Mouse (Mus musculus): ENCODE measurements around the gene Sik3.

The Sik3 gene

DNA sequence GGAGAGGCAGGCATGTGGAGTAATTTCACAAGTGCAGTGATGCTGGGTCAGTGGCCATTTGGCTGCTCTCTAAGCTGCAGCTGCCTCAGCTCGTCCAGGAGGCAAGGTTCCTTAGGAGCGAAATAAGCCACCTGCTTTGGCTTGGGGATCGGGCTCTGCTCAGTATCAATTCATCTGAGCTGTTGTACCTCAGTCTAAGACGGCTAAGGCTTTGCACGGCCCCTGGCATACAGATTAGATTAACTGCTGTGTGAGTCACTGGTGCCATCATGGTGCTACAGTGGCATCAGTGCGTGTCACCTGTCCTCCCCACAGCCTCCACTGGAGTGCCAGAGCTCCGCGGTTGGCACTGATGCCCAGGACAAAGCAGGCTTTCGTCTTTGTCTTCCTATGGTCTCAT is 166.0 kb downstream of the Sik3 start:
- Histone ChIP-seq H3K36me3 (ENCODE audit: control insufficient read depth, insufficient read depth, low read length, poor library complexity, severe bottlenecking) (peaks cover 1% of the 10 kb centered on the region; the same call in 1 of the 2 replicates), H3K27me3 (ENCODE audit: control insufficient read depth, insufficient read depth, low read length, poor library complexity, severe bottlenecking) (no peaks in the 10 kb centered on the region)
- no peak for DNase-seq (ENCODE audit: low read depth, low spot score)

GRCm38 (mm10) chr9:46181297-46181696 is 168.7 kb downstream of the Sik3 start:
- no peak for DNase-seq (ENCODE audit: low read depth, low spot score)
- Histone ChIP-seq H3K36me3 (ENCODE audit: control insufficient read depth, insufficient read depth, low read length, poor library complexity, severe bottlenecking) (peaks cover 1% of the 10 kb centered on the region; the same call in 1 of the 2 replicates), H3K27me3 (ENCODE audit: control insufficient read depth, insufficient read depth, low read length, poor library complexity, severe bottlenecking) (no peaks in the 10 kb centered on the region)

DNA sequence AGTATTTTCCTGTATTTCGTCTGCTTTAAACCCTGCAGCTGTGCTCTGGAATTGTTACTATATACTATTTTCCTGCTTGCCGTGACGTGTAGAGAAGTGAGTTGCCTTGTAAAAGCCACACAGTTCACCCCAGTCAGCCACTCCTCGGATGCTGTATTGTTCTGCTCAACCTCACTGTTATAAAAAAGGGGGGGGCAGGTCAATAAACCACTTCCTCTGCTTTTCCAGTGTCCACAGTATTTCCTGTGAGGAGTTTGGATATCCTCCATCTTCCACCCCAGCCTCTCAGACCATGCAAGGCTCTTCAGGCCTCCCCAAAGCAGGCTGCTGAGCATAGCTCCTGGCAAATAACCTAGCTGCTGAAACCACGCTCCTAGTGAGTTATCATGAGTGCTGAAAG is 171.9 kb downstream of the Sik3 start:
- Histone ChIP-seq H3K36me3 (ENCODE audit: control insufficient read depth, insufficient read depth, low read length, poor library complexity, severe bottlenecking) (peaks cover 1% of the 10 kb centered on the region; the same call in 1 of the 2 replicates), H3K27me3 (ENCODE audit: control insufficient read depth, insufficient read depth, low read length, poor library complexity, severe bottlenecking) (no peaks in the 10 kb centered on the region)
- no peak for DNase-seq (ENCODE audit: low read depth, low spot score)

- no peaks in the 10 kb centered on the region for H3K27me3 ChIP-seq (ENCODE audit: control insufficient read depth, insufficient read depth, low read length, poor library complexity, severe bottlenecking)
- peaks cover 1% of the 10 kb centered on the region; the same call in 1 of the 2 replicates for H3K36me3 ChIP-seq (ENCODE audit: control insufficient read depth, insufficient read depth, low read length, poor library complexity, severe bottlenecking)
- peak; percentile 67 for DNase-seq (ENCODE audit: low read depth, low spot score)
Measured at GRCm38 (mm10) chr9:46185191-46185590, 172.6 kb downstream of the Sik3 start.

DNA sequence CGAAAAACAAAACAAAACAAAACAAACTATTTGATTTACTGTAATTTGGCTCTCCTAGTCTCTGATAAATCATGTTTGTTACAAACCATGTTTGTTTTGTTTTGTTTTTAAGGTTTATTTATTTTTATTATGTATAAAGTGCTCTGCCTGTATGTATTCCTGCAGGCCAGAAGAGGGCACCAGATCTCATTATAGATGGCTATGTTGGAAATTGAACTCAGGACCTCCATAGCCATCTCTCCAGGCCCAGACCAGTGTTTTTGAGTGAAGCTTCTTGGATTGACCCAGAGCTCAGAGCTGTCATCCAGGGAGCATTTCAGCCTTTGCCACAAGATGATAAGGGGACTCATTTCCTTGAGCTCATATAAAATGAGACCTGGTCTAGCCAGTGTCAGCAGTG is 173.8 kb downstream of the Sik3 start:
- Histone ChIP-seq H3K36me3 (ENCODE audit: control insufficient read depth, insufficient read depth, low read length, poor library complexity, severe bottlenecking) (peaks cover 1% of the 10 kb centered on the region; the same call in 1 of the 2 replicates), H3K27me3 (ENCODE audit: control insufficient read depth, insufficient read depth, low read length, poor library complexity, severe bottlenecking) (no peaks in the 10 kb centered on the region)
- peak; percentile 29 for DNase-seq (ENCODE audit: low read depth, low spot score)

DNA sequence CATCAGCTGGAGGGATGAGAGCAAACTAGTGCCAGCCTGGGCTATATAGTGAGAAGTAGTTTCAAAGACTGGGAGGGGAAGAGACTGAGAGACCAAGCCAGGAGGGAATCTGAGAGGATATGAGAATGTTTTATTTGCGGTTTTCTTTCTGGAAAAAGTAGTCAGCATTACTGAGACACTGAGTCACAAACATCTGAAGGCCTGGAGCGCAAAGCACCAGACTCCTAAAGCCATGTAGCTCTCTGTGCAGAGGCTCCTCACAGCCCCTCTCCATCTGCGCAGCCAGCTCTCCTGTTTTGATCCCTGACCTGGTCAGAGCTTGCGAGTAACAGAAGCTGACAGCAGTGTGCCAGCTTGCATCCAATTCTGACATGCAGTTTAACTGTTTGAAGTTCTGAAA is 175.8 kb downstream of the Sik3 start:
- Histone ChIP-seq H3K27me3 (ENCODE audit: control insufficient read depth, insufficient read depth, low read length, poor library complexity, severe bottlenecking) (no peaks in the 10 kb centered on the region), H3K36me3 (ENCODE audit: control insufficient read depth, insufficient read depth, low read length, poor library complexity, severe bottlenecking) (no peaks in the 10 kb centered on the region)
- no peak for DNase-seq (ENCODE audit: low read depth, low spot score)

- no peak for DNase-seq (ENCODE audit: low read depth, low spot score)
- no peaks in the 10 kb centered on the region for H3K36me3 ChIP-seq (ENCODE audit: control insufficient read depth, insufficient read depth, low read length, poor library complexity, severe bottlenecking)
- no peaks in the 10 kb centered on the region for H3K27me3 ChIP-seq (ENCODE audit: control insufficient read depth, insufficient read depth, low read length, poor library complexity, severe bottlenecking)
Measured at GRCm38 (mm10) chr9:46188956-46189355, 176.3 kb downstream of the Sik3 start.

- no peak for DNase-seq (ENCODE audit: low read depth, low spot score)
- H3K36me3 ChIP-seq (ENCODE audit: control insufficient read depth, insufficient read depth, low read length, poor library complexity, severe bottlenecking) = no peaks in the 10 kb centered on the region
- H3K27me3 ChIP-seq (ENCODE audit: control insufficient read depth, insufficient read depth, low read length, poor library complexity, severe bottlenecking) = no peaks in the 10 kb centered on the region
Measured at GRCm38 (mm10) chr9:46189381-46189780, 176.8 kb downstream of the Sik3 start.

DNA sequence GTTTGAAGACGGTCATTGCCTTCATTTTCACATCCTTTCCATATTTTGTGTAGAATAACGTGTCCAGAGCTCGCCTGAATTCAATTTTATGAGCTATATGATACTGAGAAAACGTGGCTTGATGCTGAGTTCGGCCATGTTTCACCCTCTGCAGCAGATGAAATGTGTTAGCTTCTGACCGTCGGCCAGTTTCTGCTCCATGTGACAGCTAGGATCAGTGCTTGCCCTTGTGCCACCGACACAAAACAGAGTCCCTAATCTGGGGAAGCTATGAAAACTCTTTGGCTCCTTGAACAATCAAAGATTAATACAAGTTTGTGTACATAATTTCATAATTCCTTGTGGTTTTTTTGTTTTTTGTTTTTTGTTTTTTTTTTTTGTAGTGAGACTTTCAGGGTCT is 178.6 kb downstream of the Sik3 start:
- Histone ChIP-seq H3K36me3 (ENCODE audit: control insufficient read depth, insufficient read depth, low read length, poor library complexity, severe bottlenecking) (0 out of 2 replicates have a peak, but pooled peaks cover 3% of the 10 kb centered on the region), H3K27me3 (ENCODE audit: control insufficient read depth, insufficient read depth, low read length, poor library complexity, severe bottlenecking) (no peaks in the 10 kb centered on the region)
- no peak for DNase-seq (ENCODE audit: low read depth, low spot score)

- peak; percentile 73 for DNase-seq (ENCODE audit: low read depth, low spot score)
- H3K27me3 ChIP-seq (ENCODE audit: control insufficient read depth, insufficient read depth, low read length, poor library complexity, severe bottlenecking) = no peaks in the 10 kb centered on the region
Measured at GRCm38 (mm10) chr9:46191644-46192043, 179.0 kb downstream of the Sik3 start.

DNA sequence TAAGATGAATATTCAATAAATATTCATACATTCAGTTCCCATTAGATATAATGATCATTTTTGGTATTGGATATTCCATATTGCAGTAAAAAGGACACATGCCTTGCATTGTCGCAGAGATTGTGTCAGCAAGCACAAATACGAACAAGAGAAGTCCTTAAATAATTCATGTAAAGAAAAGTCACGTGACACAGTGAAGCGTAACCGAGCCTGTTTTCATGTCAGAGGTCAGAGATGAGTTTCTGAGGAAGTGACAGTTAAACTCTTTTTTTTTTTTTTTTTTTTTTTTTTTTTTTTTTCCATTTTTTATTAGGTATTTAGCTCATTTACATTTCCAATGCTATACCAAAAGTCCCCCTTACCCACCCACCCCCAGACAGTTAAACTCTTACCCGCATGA is 180.0 kb downstream of the Sik3 start:
- Histone ChIP-seq H3K36me3 (ENCODE audit: control insufficient read depth, insufficient read depth, low read length, poor library complexity, severe bottlenecking) (peaks cover 3% of the 10 kb centered on the region; the same call in 1 of the 2 replicates), H3K27me3 (ENCODE audit: control insufficient read depth, insufficient read depth, low read length, poor library complexity, severe bottlenecking) (no peaks in the 10 kb centered on the region)
- DNase-seq (ENCODE audit: low read depth, low spot score) = peak; percentile 83

More at GRCm38 (mm10) chr9:46191644-46192043, 179.0 kb downstream of the Sik3 start:
- H3K36me3 ChIP-seq (ENCODE audit: control insufficient read depth, insufficient read depth, low read length, poor library complexity, severe bottlenecking) = peaks cover 3% of the 10 kb centered on the region; the same call in 1 of the 2 replicates

- H3K27me3 ChIP-seq (ENCODE audit: control insufficient read depth, insufficient read depth, low read length, poor library complexity, severe bottlenecking) = no peaks in the 10 kb centered on the region
- H3K36me3 ChIP-seq (ENCODE audit: control insufficient read depth, insufficient read depth, low read length, poor library complexity, severe bottlenecking) = peaks cover 3% of the 10 kb centered on the region
- DNase-seq (ENCODE audit: low read depth, low spot score) = no peak
Measured at GRCm38 (mm10) chr9:46194809-46195208, 182.2 kb downstream of the Sik3 start.

DNA sequence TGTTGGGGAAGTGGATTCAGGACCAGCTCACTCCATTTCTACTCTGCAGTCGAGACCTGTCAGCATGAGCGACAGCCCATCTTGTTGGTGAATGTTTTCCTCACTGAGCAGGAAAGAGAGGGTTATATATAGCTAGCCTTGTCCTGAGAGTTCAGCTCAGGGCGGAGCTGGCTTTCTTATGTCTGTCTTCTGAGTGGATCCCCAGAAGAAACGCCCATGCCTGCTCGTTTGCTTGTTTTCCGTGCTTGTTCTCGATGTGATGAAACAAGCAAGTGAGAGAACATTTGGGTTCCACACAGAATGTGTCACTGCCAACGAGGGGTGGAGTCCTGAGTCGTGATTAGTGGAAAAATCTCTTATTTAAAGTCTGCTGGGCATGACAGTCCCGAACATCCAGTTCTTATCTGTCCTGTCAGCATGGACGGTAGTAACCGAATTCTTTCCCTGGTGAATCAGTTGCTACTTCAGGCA is 184.1 kb downstream of the Sik3 start:
- H3K27me3 ChIP-seq (ENCODE audit: control insufficient read depth, insufficient read depth, low read length, poor library complexity, severe bottlenecking) = no peaks in the 10 kb centered on the region
- DNase-seq (ENCODE audit: low read depth, low spot score) = no peak

DNA sequence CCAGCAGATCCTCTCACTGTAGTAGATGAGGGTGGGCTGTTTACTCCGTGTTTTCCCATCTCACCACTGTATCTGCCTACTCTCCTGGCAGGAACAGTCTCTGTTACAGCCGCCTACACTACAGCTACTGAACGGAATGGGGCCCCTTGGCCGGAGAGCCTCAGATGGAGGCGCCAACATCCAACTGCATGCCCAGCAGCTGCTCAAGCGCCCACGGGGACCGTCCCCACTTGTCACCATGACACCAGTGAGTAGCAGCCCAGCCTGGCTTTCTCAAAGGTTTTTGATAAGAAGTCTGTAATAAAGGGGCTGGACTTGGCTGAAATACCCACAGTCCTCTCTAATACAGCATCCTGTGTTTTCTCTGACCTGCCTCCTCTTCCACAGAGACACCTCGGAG is 185.8 kb downstream of the Sik3 start:
- DNase-seq (ENCODE audit: low read depth, low spot score) = no peak
- Histone ChIP-seq H3K36me3 (ENCODE audit: control insufficient read depth, insufficient read depth, low read length, poor library complexity, severe bottlenecking) (peaks cover 3% of the 10 kb centered on the region), H3K27me3 (ENCODE audit: control insufficient read depth, insufficient read depth, low read length, poor library complexity, severe bottlenecking) (no peaks in the 10 kb centered on the region)

More for the DNA sequence above, 184.1 kb downstream of the Sik3 start:
- H3K36me3 ChIP-seq (ENCODE audit: control insufficient read depth, insufficient read depth, low read length, poor library complexity, severe bottlenecking) = peaks cover 3% of the 10 kb centered on the region

DNA sequence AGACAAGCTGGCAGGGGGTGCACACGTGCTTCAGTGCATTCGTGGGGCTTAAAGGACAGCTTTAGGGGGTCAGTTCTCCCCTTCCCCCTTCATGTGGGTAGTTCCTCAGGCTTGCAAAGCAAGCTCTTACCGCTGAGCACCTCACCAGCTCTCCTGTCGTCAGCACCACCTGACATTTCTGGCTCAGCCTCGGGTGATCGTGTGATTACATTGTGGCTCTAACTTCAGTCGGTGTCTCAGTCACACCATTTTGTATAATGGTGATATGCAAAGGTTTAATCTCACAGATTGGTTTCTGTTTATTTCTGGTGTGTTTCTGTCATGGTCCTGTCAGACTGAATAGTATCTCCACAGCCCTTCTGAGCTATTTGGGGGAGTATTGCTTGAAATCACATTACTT is 186.3 kb downstream of the Sik3 start:
- H3K27me3 ChIP-seq (ENCODE audit: control insufficient read depth, insufficient read depth, low read length, poor library complexity, severe bottlenecking) = no peaks in the 10 kb centered on the region
- DNase-seq (ENCODE audit: low read depth, low spot score) = no peak
- H3K36me3 ChIP-seq (ENCODE audit: control insufficient read depth, insufficient read depth, low read length, poor library complexity, severe bottlenecking) = peaks cover 3% of the 10 kb centered on the region

GRCm38 (mm10) chr9:46199609-46200008 is 187.0 kb downstream of the Sik3 start:
- no peak for DNase-seq (ENCODE audit: low read depth, low spot score)
- H3K36me3 ChIP-seq (ENCODE audit: control insufficient read depth, insufficient read depth, low read length, poor library complexity, severe bottlenecking) = peaks cover 3% of the 10 kb centered on the region

More at GRCm38 (mm10) chr9:46199609-46200008, 187.0 kb downstream of the Sik3 start:
- H3K27me3 ChIP-seq (ENCODE audit: control insufficient read depth, insufficient read depth, low read length, poor library complexity, severe bottlenecking) = no peaks in the 10 kb centered on the region
